Mouse (Mus musculus) CD8-positive naive resting alpha-beta T cell, adult 2 months (primary cell): ENCODE data around the gene Rps25.
"Not testable (repeated sequence)": the region's sequence is repeated elsewhere in the genome, so short reads cannot be mapped to it uniquely, and the experiment has no call there.

ENCODE experiments used
- DNase-seq, 2 experiments: peaks; one replicate each; pipeline ENCODE4 v3.0.0; 2022; ENCODE audit warnings: low read depth in 2 of 2, low spot score in 2 of 2

Gene Rps25

GRCm38 (mm10) chr9:44406906-44407751, at the start of gene Rps25, which contains the start of gene Trappc4:
Gene Rps25 (plus strand): TSS chr9:44407139.
Gene Trappc4 (minus strand): TSS chr9:44407600.
- peak; percentile 86 to 90 for DNase-seq

GRCm38 (mm10) chr9:44357207-44357606, 49.7 kb upstream of the Rps25 start:
- DNase-seq = peak in 1 of 2 experiments; percentile 43

DNA sequence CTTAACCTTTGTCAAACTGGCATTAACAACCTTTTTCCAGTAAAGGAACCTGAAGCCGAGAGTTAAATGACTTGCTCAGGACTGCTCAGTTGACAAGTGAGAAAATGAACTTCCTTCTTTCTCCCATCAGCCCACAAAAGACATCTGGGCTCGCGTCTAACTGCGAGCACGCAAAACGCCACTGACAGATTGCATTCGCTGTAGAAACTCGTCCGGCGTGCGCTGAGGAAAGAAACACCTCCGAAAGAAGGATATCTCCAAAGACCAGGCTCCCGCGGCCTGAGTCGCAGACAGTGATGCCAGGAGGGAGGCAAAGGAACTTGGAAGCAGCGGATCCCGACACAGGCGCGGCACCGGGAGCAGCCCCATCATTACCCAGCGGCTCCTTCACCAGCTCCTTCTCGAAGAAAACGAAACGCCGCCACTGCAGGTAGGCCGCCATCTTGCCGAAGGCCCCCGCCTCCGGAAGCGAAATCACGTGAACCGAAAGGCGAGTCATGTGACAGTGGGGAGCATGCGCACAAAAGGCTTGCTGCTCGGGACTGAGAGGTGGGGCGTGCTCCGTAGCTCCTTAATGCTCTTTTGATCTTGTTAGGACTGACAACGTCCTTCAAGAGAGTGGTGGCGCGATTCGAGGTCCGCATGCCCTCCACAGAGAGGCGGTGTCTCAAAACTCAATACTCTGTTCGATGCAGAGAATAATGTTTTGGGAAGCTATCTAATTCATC, 45.6 kb upstream of the Rps25 start, which contains the start of gene Vps11:
TSS of gene Vps11 (minus strand) at position 481 of the 728 bp plus-strand sequence.
- peak; percentile 92 to 95 for DNase-seq

- not testable (repeated sequence) for DNase-seq
These were observed 45.0 kb upstream of the Rps25 start for GRCm38 (mm10) chr9:44361931-44362330.

DNA sequence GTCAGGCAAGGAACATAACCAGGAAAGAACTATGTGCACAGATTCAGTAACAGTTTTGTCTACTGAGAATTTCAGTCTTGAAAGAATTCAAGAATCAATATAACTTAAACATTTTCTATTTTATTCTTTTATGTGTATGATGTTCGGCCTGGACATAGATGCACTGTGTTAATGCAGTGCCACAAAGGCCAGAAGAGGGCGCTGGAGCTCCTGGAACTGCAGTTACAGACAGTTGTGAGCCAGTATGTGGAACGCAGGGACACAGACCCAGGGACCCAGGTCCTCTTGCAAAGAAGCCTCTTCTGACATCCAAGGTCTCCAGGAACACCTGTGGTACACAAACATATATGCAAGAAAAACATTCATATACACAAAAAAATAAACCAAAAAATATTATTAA, 42.5 kb upstream of the Rps25 start:
- DNase-seq = peak; percentile 17 to 47

DNA sequence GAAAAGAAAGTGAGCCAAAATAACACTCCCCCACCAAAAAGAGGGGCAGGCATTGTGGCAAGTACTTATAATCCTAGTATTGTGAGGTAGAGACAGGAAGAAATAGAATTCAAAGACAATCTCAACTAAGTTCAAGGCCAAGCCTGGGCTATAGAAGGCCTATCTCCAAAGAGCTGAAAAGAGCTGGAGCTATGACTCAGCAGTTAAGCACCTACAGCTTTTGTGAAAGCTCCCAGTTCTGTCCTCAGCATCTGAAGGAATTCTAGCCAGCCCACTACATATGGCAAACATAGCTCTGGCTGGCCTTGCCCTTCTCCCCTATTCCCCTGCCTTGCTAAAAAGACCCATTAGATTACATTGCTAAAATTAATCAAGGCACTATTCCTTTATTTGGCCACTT, 33.6 kb upstream of the Rps25 start:
- no peak for DNase-seq

DNA sequence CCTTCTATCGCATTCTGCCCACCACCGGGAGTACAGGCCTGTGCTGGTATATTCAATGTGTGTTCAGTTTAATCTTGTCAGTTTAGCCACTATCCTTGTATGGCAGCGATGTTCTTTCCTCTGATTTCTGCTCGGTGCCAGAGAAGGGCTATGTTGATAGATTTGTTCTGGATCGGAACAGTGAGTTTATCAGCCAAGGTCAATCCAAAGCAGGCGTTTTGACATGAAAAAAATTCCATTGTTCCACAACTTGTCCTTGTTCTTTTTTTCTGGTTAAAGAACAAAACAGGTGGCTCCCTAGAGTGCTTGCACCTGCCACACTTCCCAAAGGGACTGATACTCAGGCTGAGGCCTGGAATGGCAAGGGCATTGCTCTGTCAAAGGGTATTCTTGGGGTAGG, 30.8 kb upstream of the Rps25 start:
- DNase-seq = no peak

GRCm38 (mm10) chr9:44377335-44377734, 29.6 kb upstream of the Rps25 start:
- not testable (repeated sequence) for DNase-seq

DNA sequence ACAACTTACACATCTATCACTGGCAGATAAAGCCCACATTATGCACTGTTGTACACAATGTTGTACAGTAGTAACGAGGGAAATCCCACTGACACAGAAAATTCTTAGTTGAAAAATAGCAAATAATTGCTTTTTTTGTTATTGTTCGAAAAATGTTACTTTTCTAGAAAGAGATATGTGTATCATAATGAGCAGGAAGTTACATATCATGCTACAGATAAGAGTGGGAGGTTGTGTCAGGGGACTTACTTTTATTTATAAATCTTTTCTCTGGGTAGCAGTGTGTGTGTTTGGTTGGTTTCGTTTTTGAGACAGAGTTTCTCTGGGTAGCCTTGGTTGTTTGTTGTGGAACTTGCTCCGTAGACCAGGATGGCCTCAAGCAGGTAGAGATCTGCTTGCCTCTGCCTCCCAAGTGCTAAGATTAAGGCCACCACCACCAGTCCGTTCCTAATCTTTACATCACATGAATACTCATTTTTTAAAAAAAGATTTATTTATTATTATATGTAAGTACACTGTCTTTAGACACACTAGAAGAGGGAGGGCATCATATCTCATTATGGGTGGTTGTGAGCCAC, 28.7 kb upstream of the Rps25 start:
- DNase-seq = no peak

GRCm38 (mm10) chr9:44379054-44379834, 27.7 kb upstream of the Rps25 start, which contains the start of gene Hyou1:
Gene Hyou1 (plus strand): TSS chr9:44379490.
- DNase-seq = peak; percentile 99 to 100

DNA sequence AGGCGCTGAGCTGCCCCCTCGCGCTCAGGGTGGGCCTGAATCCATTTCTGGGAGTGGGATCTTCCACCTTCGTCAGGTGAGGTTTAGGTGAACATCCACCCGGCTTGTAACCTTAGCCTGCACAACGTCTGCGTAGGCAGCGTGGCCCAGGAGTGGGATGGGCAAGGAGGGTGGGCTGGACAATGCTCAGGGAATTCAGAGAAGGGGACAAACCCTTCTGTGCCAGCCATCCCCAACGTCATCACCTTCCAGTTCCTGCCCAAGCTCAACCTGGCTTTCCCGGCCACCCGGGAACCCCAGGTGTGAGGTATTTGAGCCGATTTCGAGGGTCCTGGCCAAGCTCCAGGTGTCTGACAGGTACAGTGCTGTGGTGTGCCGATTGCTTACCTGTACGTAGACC, 27.1 kb upstream of the Rps25 start:
- DNase-seq = no peak

GRCm38 (mm10) chr9:44384596-44384995, 22.3 kb upstream of the Rps25 start:
- DNase-seq = no peak

- DNase-seq = no peak
These were observed 19.7 kb upstream of the Rps25 start for GRCm38 (mm10) chr9:44387221-44387620.

GRCm38 (mm10) chr9:44389273-44389672, 17.7 kb upstream of the Rps25 start:
- DNase-seq = peak; percentile 21 to 58

DNA sequence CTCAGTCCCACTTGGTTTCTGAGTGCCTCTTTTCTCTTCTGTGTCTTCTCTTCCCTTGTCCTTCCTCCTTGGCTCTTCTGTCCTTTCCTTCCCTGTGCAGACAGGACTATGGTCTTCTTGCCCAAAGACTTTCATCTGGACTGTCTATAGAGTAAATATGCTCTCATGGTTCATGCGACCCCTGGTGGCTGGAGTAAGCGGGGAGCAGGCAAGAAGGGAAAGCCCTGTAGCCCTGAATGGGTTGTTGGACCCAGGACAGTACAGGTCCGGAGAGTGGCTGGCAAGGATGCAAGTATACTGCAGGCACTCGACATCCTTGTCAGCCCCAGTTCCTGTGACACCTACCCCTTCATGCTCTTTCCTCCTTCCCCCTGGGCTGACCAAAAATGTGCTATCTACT, 15.5 kb upstream of the Rps25 start:
- peak; percentile 48 to 63 for DNase-seq

- DNase-seq = peak; percentile 86
These were observed 10.1 kb upstream of the Rps25 start, which contains the start of gene Slc37a4 for GRCm38 (mm10) chr9:44396684-44397411. Gene Slc37a4 (plus strand): TSS chr9:44396852.

DNA sequence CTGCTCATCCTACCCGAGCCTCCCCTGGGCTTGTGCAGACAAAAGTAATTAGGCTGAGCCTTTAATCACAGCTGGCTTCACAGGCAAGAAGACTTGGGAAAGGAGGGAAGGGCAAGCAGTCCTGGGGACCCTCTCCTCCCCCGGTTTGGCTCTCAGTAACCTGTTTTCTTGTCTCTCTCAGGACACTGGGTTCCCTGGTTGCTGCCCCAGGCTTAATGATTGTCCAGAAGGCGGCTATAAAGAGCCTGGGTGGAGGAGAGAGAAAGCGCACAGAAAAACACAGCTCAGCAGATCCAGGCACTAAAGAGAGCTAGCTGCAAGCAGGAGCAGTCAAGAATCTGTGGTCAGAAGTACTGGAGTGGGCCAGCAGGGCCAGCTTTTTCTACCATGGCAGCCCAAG, 8.9 kb upstream of the Rps25 start:
- no peak for DNase-seq

GRCm38 (mm10) chr9:44398551-44398950, 8.4 kb upstream of the Rps25 start:
- DNase-seq = no peak

GRCm38 (mm10) chr9:44399114-44399794, 7.7 kb upstream of the Rps25 start:
- DNase-seq = no peak

- DNase-seq = no peak
These were observed 7.2 kb upstream of the Rps25 start for GRCm38 (mm10) chr9:44399795-44400114.
